Mouse (Mus musculus) subcutaneous adipose tissue, adult 2 months (tissue): ENCODE measurements around the gene Tomm6. TPM values are rescaled to one million over a fixed set of nuclear protein-coding genes. Genes with fewer than 3 reads are reported as not detected.

Experiments
- polyA plus RNA-seq: library from polyadenylated mRNA; depleted of rRNA; stranded (reverse); fragments of >200 nt; gene quantifications from 2 replicates; pipeline ENCODE4 v1.2.3, GENCODE M21; 2012; ENCODE audit warnings: low replicate concordance; rRNA removed

Tomm6 gene
- 108 and 152 TPM in 2 replicates for polyA plus RNA-seq

DNA sequence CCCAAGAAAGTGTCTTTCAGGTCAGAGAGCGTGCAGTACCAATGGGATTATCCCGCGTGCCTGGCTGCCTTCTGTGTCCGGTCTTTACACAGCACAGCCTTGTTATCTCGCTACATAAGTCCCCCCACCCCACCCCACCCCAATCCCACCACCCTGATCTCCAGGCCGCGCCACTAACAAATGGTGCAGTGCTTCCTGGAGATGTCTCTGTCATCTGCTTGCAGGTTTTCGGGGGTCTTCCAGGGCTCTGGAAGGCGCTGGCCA lies at the start of gene Tomm6:
Gene Tomm6 (minus strand): TSS at position 43 of the 264 bp plus-strand sequence.

DNA sequence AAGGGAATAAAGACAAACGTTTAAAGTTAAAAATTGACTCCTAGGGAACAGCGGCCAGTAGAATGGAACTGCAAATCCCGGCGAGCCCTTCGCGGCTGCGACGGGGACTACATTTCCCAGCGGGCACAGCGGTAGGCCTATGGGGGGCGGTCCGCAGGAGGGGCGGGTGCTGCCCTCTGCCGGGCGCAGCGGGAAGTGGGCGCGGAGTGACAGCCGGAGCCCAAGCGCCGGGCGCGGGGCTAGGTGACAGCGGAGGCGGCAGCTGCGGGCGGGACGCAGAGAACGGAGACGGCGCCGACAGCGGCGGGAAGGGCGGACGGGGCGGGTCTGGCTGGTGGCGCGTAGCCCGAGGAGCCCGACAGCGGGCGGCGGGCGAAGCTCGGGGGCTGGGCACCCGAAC lies 48.7 kb upstream of the Tomm6 start, which contains the start of gene Tfeb:
Gene Tfeb (plus strand): TSS at position 175 of the 400 bp plus-strand sequence.

DNA sequence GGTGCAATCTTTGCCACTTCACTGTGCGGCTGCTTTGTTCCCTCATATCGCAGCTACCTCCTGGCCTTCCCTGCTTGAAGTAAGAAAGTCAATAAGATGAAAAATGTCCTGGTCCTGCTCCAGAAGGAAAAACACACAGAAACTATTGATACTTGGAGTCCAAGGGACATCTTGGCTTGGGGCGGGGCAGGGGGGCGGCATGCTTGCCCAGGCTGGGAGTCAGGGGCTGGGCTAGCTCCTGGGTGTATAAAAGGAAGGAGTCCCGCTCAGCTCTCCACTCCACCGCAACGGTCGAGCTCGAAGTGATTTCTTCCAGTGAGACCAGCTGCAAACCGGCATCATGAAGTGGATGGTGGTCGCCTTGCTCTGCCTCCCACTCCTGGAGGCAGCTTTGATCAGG lies 38.4 kb upstream of the Tomm6 start, which contains the start of gene Pgc:
Gene Pgc (plus strand): TSS at position 277 of the 400 bp plus-strand sequence.

DNA sequence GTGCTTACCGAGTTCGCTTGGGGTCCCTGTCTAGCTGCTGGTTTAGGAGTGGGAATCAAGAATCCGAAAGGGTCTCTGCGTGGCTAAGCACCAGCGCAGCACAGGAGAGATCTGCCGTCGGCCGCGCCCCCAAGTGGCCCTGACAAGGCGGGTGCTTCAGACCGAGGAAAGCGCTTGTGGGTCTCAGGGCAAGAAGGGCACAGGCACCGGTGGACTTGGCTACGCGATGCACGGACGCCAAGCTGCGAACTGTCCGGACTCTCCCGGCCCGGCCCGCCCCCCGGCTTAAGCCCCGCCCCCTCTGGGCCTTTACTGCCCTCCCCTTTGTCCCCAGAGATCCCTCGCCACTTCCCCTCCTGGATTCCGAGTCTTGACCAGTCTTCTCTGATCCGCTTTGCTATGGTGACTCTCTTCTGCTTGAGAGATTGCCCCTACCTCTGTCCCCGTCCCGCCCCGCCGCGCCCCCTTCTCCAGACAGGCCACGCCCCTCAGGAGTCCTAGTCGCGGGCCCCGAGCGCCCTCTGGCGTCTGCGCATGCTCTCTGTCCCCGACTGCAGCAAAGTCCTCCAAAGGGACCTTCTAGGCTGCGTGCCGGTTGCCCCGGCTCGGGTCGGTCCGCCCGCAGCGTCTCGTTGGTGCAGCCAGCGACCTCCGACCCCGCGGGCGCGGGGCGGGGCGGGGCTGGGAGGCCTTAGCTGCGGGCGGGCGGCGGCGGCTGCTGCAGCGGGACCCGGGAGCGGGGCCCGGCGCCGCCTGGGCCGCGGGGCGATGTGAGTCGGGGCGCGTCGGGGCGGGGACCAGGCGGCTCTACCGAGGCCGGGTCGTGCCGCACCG lies 6.5 kb upstream of the Tomm6 start, which contains the start of gene Prickle4:
Gene Prickle4 (minus strand): TSS at position 234 of the 834 bp plus-strand sequence.

DNA sequence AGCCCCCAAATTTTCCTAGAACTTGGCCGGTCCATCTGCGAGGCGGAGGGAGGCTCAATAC lies 6.1 kb upstream of the Tomm6 start, which contains the start of gene Gm21981:
Gene Gm21981 (minus strand): TSS at position 14 of the 61 bp plus-strand sequence.

DNA sequence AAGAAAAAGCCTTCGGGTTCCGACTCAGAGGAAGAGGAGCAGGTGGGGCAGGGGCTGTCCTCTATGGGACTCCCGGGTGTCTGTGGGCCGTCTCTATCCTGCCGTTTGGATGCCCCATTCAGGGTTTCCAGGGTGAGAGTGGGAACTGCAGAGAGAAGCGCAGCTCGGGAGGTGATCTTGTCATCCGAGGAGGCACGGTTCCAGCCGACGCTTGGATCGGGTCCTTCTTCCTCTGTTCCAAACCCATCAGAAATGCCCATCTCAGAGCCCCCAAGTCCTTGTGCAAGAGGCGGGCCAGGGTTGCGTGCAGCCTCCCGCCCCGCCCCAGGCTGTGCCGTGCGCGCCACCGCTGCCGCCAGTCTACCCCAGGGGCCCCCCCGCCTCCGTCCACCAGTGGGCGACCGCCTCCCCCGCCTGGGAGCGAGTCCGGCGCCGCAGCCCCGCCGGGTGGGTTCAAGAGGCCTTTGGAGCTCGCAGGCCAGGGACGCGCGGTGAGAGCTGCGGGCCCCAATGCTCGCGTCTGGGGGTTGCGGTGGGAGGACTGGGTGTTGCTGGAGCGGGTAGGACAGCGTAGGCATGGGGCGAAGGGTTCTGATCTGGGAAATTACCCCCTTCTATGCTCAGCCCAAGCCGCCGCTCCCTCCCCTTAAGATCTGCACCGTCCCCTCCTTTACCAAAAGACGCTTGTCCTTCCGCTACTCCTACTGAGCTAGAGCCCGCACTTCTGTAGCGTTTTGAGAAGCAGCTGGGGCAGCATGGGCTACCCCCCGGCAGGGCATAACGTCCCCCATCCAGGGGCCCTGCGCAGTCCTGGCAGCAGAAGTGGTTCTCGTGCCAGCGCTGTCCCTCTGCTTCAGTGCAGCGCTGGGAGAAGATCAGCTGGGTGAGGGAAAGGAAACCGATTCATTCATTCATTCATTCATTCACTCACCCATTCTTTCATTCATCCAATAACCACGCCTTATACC lies 706 bp upstream of the Tomm6 start, which contains the start of gene Frs3:
Gene Frs3 (plus strand): TSS at position 423 of the 968 bp plus-strand sequence.

Other genes with a start within 250 kb of the Tomm6 start
- 25.0 and 34.5 TPM in 2 replicates for gene Taf8, start 186.1 kb downstream of the Tomm6 start, polyA plus RNA-seq
- 165 and 189 TPM in 2 replicates for gene Ccnd3, start 183.3 kb downstream of the Tomm6 start, polyA plus RNA-seq
- 12.1 and 16.8 TPM in 2 replicates for gene Bysl, start 76.9 kb downstream of the Tomm6 start, polyA plus RNA-seq
- gene Med20, start 76.8 kb downstream of the Tomm6 start, polyA plus RNA-seq, result 30.1 and 35.1 TPM in 2 replicates
- gene Gm20517, start 76.8 kb downstream of the Tomm6 start, polyA plus RNA-seq, result 0.92 and 3.5 TPM in 2 replicates
- 10.6 and 11.0 TPM in 2 replicates for gene Usp49, start 57.7 kb downstream of the Tomm6 start, polyA plus RNA-seq
- 13.8 and 15.6 TPM in 2 replicates for gene Frs3, start 644 bp upstream of the Tomm6 start, polyA plus RNA-seq
- gene Gm21981, start 6.1 kb upstream of the Tomm6 start, polyA plus RNA-seq, result 2.8 and 5.5 TPM in 2 replicates
- 7.4 and 9.1 TPM in 2 replicates for gene Prickle4, start 6.3 kb upstream of the Tomm6 start, polyA plus RNA-seq
- 0.50 and 0.56 TPM in 2 replicates for gene Pgc, start 38.5 kb upstream of the Tomm6 start, polyA plus RNA-seq
- gene Tfeb, start 48.6 kb upstream of the Tomm6 start, polyA plus RNA-seq, result 20.9 and 24.8 TPM in 2 replicates
- 10.0 and 35.1 TPM in 2 replicates for gene Mdfi, start 146.3 kb upstream of the Tomm6 start, polyA plus RNA-seq
- 29.1 and 59.3 TPM in 2 replicates for gene Foxp4, start 236.3 kb upstream of the Tomm6 start, polyA plus RNA-seq